Mouse (Mus musculus) neural tube, embryonic 12.5 days (tissue): ENCODE measurements around the gene Ripk4. TPM values are rescaled to one million over a fixed set of nuclear protein-coding genes. Genes with fewer than 3 reads are reported as not detected.

Source experiments
- ATAC-seq: fragments of 200-750 bp; cut with Nextera tagmentation; 2 replicates; pipeline ENCODE4 v1.8.0; 2017; ENCODE audit warnings: low read depth, mild to moderate bottlenecking, moderate TSS enrichment, moderate library complexity; ENCODE audit not compliant: low FRiP score
- H3K27ac ChIP-seq: fragments of 300-500 bp; sonication (generic); 2 replicates; pipeline ENCODE4 v1.5.1; 2016
- H3K27me3 ChIP-seq: fragments of 300-500 bp; sonication (generic); replicated peaks from 2 replicates; pipeline ENCODE4 v1.6.1; 2016; ENCODE audit warnings: mild to moderate bottlenecking
- H3K36me3 ChIP-seq: fragments of 300-500 bp; sonication (generic); 2 replicates; pipeline ENCODE4 v1.6.1; 2016; ENCODE audit warnings: mild to moderate bottlenecking
- H3K4me1 ChIP-seq: fragments of 300-500 bp; sonication (generic); 2 replicates; pipeline ENCODE4 v1.6.1; 2016
- H3K4me2 ChIP-seq: fragments of 300-500 bp; sonication (generic); replicated peaks from 2 replicates; pipeline ENCODE4 v1.6.1; 2016; ENCODE audit warnings: mild to moderate bottlenecking
- H3K4me3 ChIP-seq: fragments of 300-500 bp; sonication (generic); 2 replicates; pipeline ENCODE4 v1.5.1; 2016
- H3K9ac ChIP-seq: fragments of 300-500 bp; sonication (generic); 2 replicates; pipeline ENCODE4 v1.6.1; 2016; ENCODE audit warnings: mild to moderate bottlenecking
- H3K9me3 ChIP-seq: fragments of 300-500 bp; sonication (generic); 2 replicates; pipeline ENCODE4 v1.6.1; 2016; ENCODE audit warnings: mild to moderate bottlenecking
- WGBS: fragments of 180-500 bp; shearing (Covaris S2); methylation state at CpG from one replicate; pipeline ENCODE4 v1.1.7; 2016; 5-methylcytosine and 5-hydroxymethylcytosine counted together
- polyA plus RNA-seq: library from polyadenylated mRNA; unstranded; fragments of >200 nt; fragmentation: Nextera tagmentation; extraction: Ambion mirVana; gene quantifications from 2 replicates; pipeline ENCODE4 v1.2.1, GENCODE M21; 2016

The Ripk4 gene
- polyA plus RNA-seq, 1 experiment from 2014 or later, result 1.4 TPM

- Histone ChIP-seq H3K27ac (no peak overlapping the region), H3K4me1 (no peaks in the 10 kb centered on the region), H3K4me3 (no peak overlapping the region), H3K9ac (no peak overlapping the region), H3K4me2 (no peak overlapping the region), H3K9me3 (no peaks in the 10 kb centered on the region), H3K36me3 (no peaks in the 10 kb centered on the region), H3K27me3 (no peaks in the 10 kb centered on the region)
- WGBS, result 77% methylated on average over 3 of the region's 3 CpGs
- no peak for ATAC-seq
These were observed 37.2 kb downstream of the Ripk4 start for GRCm38 (mm10) chr16:97726436-97726835.

GRCm38 (mm10) chr16:97720093-97720492, 43.5 kb downstream of the Ripk4 start:
- Histone ChIP-seq H3K9ac (no peak overlapping the region), H3K4me3 (no peak overlapping the region), H3K27ac (no peak overlapping the region), H3K9me3 (no peaks in the 10 kb centered on the region), H3K4me2 (no peak overlapping the region), H3K36me3 (no peaks in the 10 kb centered on the region), H3K4me1 (no peaks in the 10 kb centered on the region), H3K27me3 (no peaks in the 10 kb centered on the region)
- no peak for ATAC-seq
- WGBS, result 93% methylated on average over 1 of the region's 1 CpGs

GRCm38 (mm10) chr16:97719392-97719983, 44.1 kb downstream of the Ripk4 start:
- H3K27ac ChIP-seq, result no peak overlapping the region
- ATAC-seq, result no peak
- H3K4me3 ChIP-seq, result no peak overlapping the region
- H3K9me3 ChIP-seq, result no peaks in the 10 kb centered on the region
- H3K36me3 ChIP-seq, result no peaks in the 10 kb centered on the region
- no peak overlapping the region for H3K9ac ChIP-seq
- no peak overlapping the region for H3K4me2 ChIP-seq
- no peaks in the 10 kb centered on the region for H3K4me1 ChIP-seq
- H3K27me3 ChIP-seq, result no peaks in the 10 kb centered on the region

GRCm38 (mm10) chr16:97716567-97716966, 47.0 kb downstream of the Ripk4 start:
- 80% methylated on average over 6 of the region's 6 CpGs for WGBS
- no peak overlapping the region for H3K27ac ChIP-seq
- no peaks in the 10 kb centered on the region for H3K36me3 ChIP-seq
- no peak for ATAC-seq
- H3K4me1 ChIP-seq, result no peaks in the 10 kb centered on the region
- no peaks in the 10 kb centered on the region for H3K9me3 ChIP-seq
- H3K4me2 ChIP-seq, result no peak overlapping the region
- H3K4me3 ChIP-seq, result no peak overlapping the region
- no peak overlapping the region for H3K9ac ChIP-seq
- no peaks in the 10 kb centered on the region for H3K27me3 ChIP-seq

- H3K9me3 ChIP-seq, result no peaks in the 10 kb centered on the region
- no peak for ATAC-seq
- no peaks in the 10 kb centered on the region for H3K4me1 ChIP-seq
- H3K36me3 ChIP-seq, result no peaks in the 10 kb centered on the region
- H3K27ac ChIP-seq, result no peak overlapping the region
- no peak overlapping the region for H3K4me2 ChIP-seq
- no peak overlapping the region for H3K9ac ChIP-seq
- H3K4me3 ChIP-seq, result no peak overlapping the region
- no peaks in the 10 kb centered on the region for H3K27me3 ChIP-seq
These were observed 51.5 kb downstream of the Ripk4 start for GRCm38 (mm10) chr16:97712129-97712528.

- Histone ChIP-seq H3K4me3 (no peak overlapping the region), H3K4me2 (no peak overlapping the region), H3K27me3 (no peaks in the 10 kb centered on the region), H3K9me3 (no peaks in the 10 kb centered on the region), H3K27ac (no peak overlapping the region), H3K9ac (no peak overlapping the region), H3K36me3 (no peaks in the 10 kb centered on the region), H3K4me1 (no peaks in the 10 kb centered on the region)
- 73% methylated on average over 1 of the region's 1 CpGs for WGBS
- no peak for ATAC-seq
These were observed 61.7 kb downstream of the Ripk4 start for GRCm38 (mm10) chr16:97701871-97702270.

GRCm38 (mm10) chr16:97697769-97698168, 65.8 kb downstream of the Ripk4 start:
- no peak for ATAC-seq
- Histone ChIP-seq H3K4me2 (no peak overlapping the region), H3K4me3 (no peak overlapping the region), H3K36me3 (no peaks in the 10 kb centered on the region), H3K9ac (no peak overlapping the region), H3K27ac (no peak overlapping the region), H3K4me1 (no peaks in the 10 kb centered on the region), H3K27me3 (no peaks in the 10 kb centered on the region), H3K9me3 (no peaks in the 10 kb centered on the region)
- WGBS, result 44% methylated on average over 1 of the region's 1 CpGs

GRCm38 (mm10) chr16:97695709-97696108, 67.9 kb downstream of the Ripk4 start:
- Histone ChIP-seq H3K4me3 (no peak overlapping the region), H3K9me3 (no peaks in the 10 kb centered on the region), H3K4me2 (no peak overlapping the region), H3K4me1 (no peaks in the 10 kb centered on the region), H3K9ac (no peak overlapping the region), H3K27me3 (no peaks in the 10 kb centered on the region), H3K36me3 (no peaks in the 10 kb centered on the region), H3K27ac (no peak overlapping the region)
- WGBS, result 85% methylated on average over 4 of the region's 4 CpGs
- no peak for ATAC-seq

Other genes with a start within 250 kb of the Ripk4 start
- gene Fam3b, start 249.0 kb downstream of the Ripk4 start, polyA plus RNA-seq, result not detected in 2 replicates
- 0.08 and 0.35 TPM in 2 replicates for gene Tmprss2, start 152.6 kb downstream of the Ripk4 start, polyA plus RNA-seq
- 14.7 and 14.8 TPM in 2 replicates for gene Prdm15, start 88.1 kb upstream of the Ripk4 start, polyA plus RNA-seq
- gene C2cd2, start 198.8 kb upstream of the Ripk4 start, polyA plus RNA-seq, result 16.1 and 17.1 TPM in 2 replicates
- gene Zbtb21, start 198.8 kb upstream of the Ripk4 start, polyA plus RNA-seq, result 14.9 and 15.6 TPM in 2 replicates
- gene B230307C23Rik, start 233.5 kb upstream of the Ripk4 start, polyA plus RNA-seq, result 19.0 and 20.2 TPM in 2 replicates